Comparison of ENCODE assay signal across 27 mouse cellular contexts in genomic region chr9:114885564-114885963, GRCm38 (mm10). TPM values are rescaled to one million over a fixed set of nuclear protein-coding genes. Genes with fewer than 3 reads are reported as not detected.
A peak's percentile ranks its signal among the peaks of the same experiment; 100 is the strongest.
DNase-seq lines count a peak whose midpoint lies in the region; ATAC-seq and TF ChIP-seq lines count a peak whose summit lies in the region.
"Had no signal": no experiment of that assay in that cellular context is flagged by ENCODE, and none has a peak within 500 bp of the region (broad histone marks: within the 10 kb centered on the region; RNA-seq: fewer than 3 reads in every experiment).

No protein-coding gene starts in this region.

- no peak overlapping the region for H3K4me3 ChIP-seq in lung, embryonic 14.5 days (ENCODE audit: low read depth, low read length)
- no peak overlapping the region for H3K4me3 ChIP-seq in MEL (ENCODE audit: control insufficient read depth in 1 of 2, insufficient read depth in 1 of 2, low read depth in 2 of 2, low read length in 2 of 2)
- no peak overlapping the region for H3K4me3 ChIP-seq in embryonic facial prominence, embryonic 13.5 days
- no peak overlapping the region for H3K4me3 ChIP-seq in stomach, embryonic 16.5 days (replicated peaks; ENCODE audit: low read length)
- H3K4me3 ChIP-seq: forebrain, embryonic 12.5 days; heart, embryonic 10.5 days; heart, embryonic 15.5 days; megakaryocyte, embryonic 14.5 days; midbrain, embryonic 13.5 days had no signal

- TF ChIP-seq POLR2A in MEL (IDR thresholded peaks at IDR 0.05; ENCODE audit: control insufficient read depth in 1 of 2, insufficient read depth in 1 of 2, low read depth in 1 of 2, low read length in 2 of 2, poor library complexity in 1 of 2), result no peak

- no peak for TF ChIP-seq CTCF in lung, embryonic 14.5 days (IDR thresholded peaks at IDR 0.05; ENCODE audit: low read depth)
- no peak for TF ChIP-seq CTCF in MEL (IDR thresholded peaks at IDR 0.05 in 2 of 3, conservative IDR thresholded peaks at IDR 0.05 in 1 of 3; ENCODE audit: control insufficient read depth in 1 of 3, insufficient read depth in 1 of 3, low read depth in 2 of 3, low read length in 3 of 3, poor library complexity in 1 of 3, severe bottlenecking in 1 of 3)

- 61% methylated on average over 4 of the region's 4 CpGs for WGBS in lung, embryonic 14.5 days
- WGBS in embryonic facial prominence, embryonic 13.5 days, result 69% methylated on average over 4 of the region's 4 CpGs
- WGBS in stomach, embryonic 16.5 days, result 64% methylated on average over 4 of the region's 4 CpGs

- peak overlapping the region; percentile 19; the same call in 1 of the 2 replicates for H3K27ac ChIP-seq in lung, embryonic 14.5 days (ENCODE audit: low read depth)
- no peak overlapping the region for H3K27ac ChIP-seq in MEL (ENCODE audit: control insufficient read depth, low read depth, low read length)
- 0 out of 2 replicates have a peak overlapping the region, but pooled peaks have one; percentile 66 for H3K27ac ChIP-seq in embryonic facial prominence, embryonic 13.5 days
- H3K27ac ChIP-seq in stomach, embryonic 16.5 days (ENCODE audit: low read length), result peak overlapping the region; percentile 78
- H3K27ac ChIP-seq: forebrain, embryonic 12.5 days; heart, embryonic 10.5 days; heart, embryonic 15.5 days; kidney, postnatal 0 days; liver, embryonic 14.5 days; midbrain, embryonic 13.5 days had no signal

- no peaks in the 10 kb centered on the region for H3K36me3 ChIP-seq in lung, embryonic 14.5 days (ENCODE audit: insufficient read depth)
- H3K36me3 ChIP-seq in MEL (ENCODE audit: control insufficient read depth in 1 of 2, insufficient read depth in 2 of 2, low read length in 2 of 2), result no peaks in the 10 kb centered on the region
- H3K36me3 ChIP-seq in embryonic facial prominence, embryonic 13.5 days, result no peaks in the 10 kb centered on the region
- H3K36me3 ChIP-seq in stomach, embryonic 16.5 days (ENCODE audit: control insufficient read depth, insufficient read depth, low read length), result no peaks in the 10 kb centered on the region
- H3K36me3 ChIP-seq: forebrain, embryonic 12.5 days; heart, embryonic 10.5 days; heart, embryonic 15.5 days; midbrain, embryonic 13.5 days had no signal

- no peaks in the 10 kb centered on the region for H3K4me1 ChIP-seq in lung, embryonic 14.5 days (ENCODE audit: insufficient read depth)
- no peaks in the 10 kb centered on the region for H3K4me1 ChIP-seq in MEL (ENCODE audit: control insufficient read depth in 1 of 2, insufficient read depth in 2 of 2, low read length in 2 of 2)
- H3K4me1 ChIP-seq in embryonic facial prominence, embryonic 13.5 days, result peaks cover 5% of the 10 kb centered on the region; the same call in 1 of the 2 replicates
- H3K4me1 ChIP-seq in stomach, embryonic 16.5 days (ENCODE audit: control insufficient read depth, insufficient read depth, low read length), result no peaks in the 10 kb centered on the region
- H3K4me1 ChIP-seq: forebrain, embryonic 12.5 days; heart, embryonic 10.5 days; heart, embryonic 15.5 days; megakaryocyte, embryonic 14.5 days; midbrain, embryonic 13.5 days had no signal

- H3K79me2 ChIP-seq in MEL (ENCODE audit: control insufficient read depth, insufficient read depth, low read length, poor library complexity), result no peaks in the 10 kb centered on the region

- H3K27me3 ChIP-seq in lung, embryonic 14.5 days (ENCODE audit: insufficient read depth, low read length), result no peaks in the 10 kb centered on the region
- no peaks in the 10 kb centered on the region for H3K27me3 ChIP-seq in MEL (ENCODE audit: control insufficient read depth in 1 of 2, insufficient read depth in 2 of 2, low read length in 2 of 2)
- no peaks in the 10 kb centered on the region for H3K27me3 ChIP-seq in embryonic facial prominence, embryonic 13.5 days
- no peaks in the 10 kb centered on the region for H3K27me3 ChIP-seq in stomach, embryonic 16.5 days (ENCODE audit: control insufficient read depth, insufficient read depth, low read length)
- H3K27me3 ChIP-seq: forebrain, embryonic 12.5 days; heart, embryonic 15.5 days; midbrain, embryonic 13.5 days had no signal

- H3K9ac ChIP-seq in lung, embryonic 14.5 days, result no peak overlapping the region
- H3K9ac ChIP-seq in MEL (ENCODE audit: control insufficient read depth, low read depth, low read length, poor library complexity, severe bottlenecking), result no peak overlapping the region
- H3K9ac ChIP-seq in embryonic facial prominence, embryonic 13.5 days, result no peak overlapping the region
- no peak overlapping the region for H3K9ac ChIP-seq in stomach, embryonic 16.5 days (ENCODE audit: low read length)
- H3K9ac ChIP-seq: forebrain, embryonic 12.5 days; forebrain, postnatal 0 days; heart, embryonic 15.5 days; liver, embryonic 14.5 days; midbrain, embryonic 13.5 days had no signal

- ATAC-seq in lung, embryonic 14.5 days (ENCODE audit: insufficient read depth), result peak; percentile 56; the same call in 1 of the 2 replicates
- ATAC-seq in embryonic facial prominence, embryonic 13.5 days (ENCODE audit: insufficient number of reproducible peaks, insufficient read depth, low FRiP score, low TSS enrichment, low read depth), result peak; percentile 32; the same call in 1 of the 2 replicates
- no peak for ATAC-seq in stomach, embryonic 16.5 days (ENCODE audit: insufficient read depth, low FRiP score)
- ATAC-seq: CD4-positive, CD25-positive, alpha-beta regulatory T cell, adult 4 months; forebrain, postnatal 0 days; hindbrain, embryonic 16.5 days; midbrain, embryonic 13.5 days had no signal

- no peak overlapping the region for H3K4me2 ChIP-seq in lung, embryonic 14.5 days
- no peak overlapping the region for H3K4me2 ChIP-seq in embryonic facial prominence, embryonic 13.5 days
- H3K4me2 ChIP-seq in stomach, embryonic 16.5 days (ENCODE audit: low read depth, low read length), result no peak overlapping the region
- H3K4me2 ChIP-seq: forebrain, embryonic 12.5 days; heart, embryonic 15.5 days; midbrain, embryonic 13.5 days had no signal

- DNase-seq in lung, embryonic 14.5 days, result no peak
- DNase-seq in lung, postnatal 10 days, result no peak
- no peak for DNase-seq in MEL (ENCODE audit: low read depth, low spot score)
- DNase-seq in thymus, postnatal 4 days, result no peak
- no peak for DNase-seq in adrenal gland, postnatal 4 days (ENCODE audit: low spot score in 2 of 2)
- DNase-seq: adrenal gland, postnatal 36 days; cerebellum, adult 2 months; cerebellum, postnatal 14 days; forebrain, postnatal 0 days; gastrocnemius, postnatal 25 days; heart, adult 11 months; kidney, adult 8-10 months; kidney, postnatal 4 days; liver; thymus, postnatal 36 days had no signal

- TF ChIP-seq RAD21 in MEL (IDR thresholded peaks at IDR 0.05; ENCODE audit: low read depth, low read length), result no peak

- no peak for TF ChIP-seq EP300 in MEL (IDR thresholded peaks at IDR 0.05; ENCODE audit: low read depth in 1 of 2, low read length in 2 of 2)

- no peaks in the 10 kb centered on the region for H3K9me3 ChIP-seq in lung, embryonic 14.5 days (ENCODE audit: low read depth, low read length)
- H3K9me3 ChIP-seq in MEL (replicated peaks; ENCODE audit: insufficient read depth, low read length), result no peaks in the 10 kb centered on the region
- H3K9me3 ChIP-seq in embryonic facial prominence, embryonic 13.5 days, result no peaks in the 10 kb centered on the region
- peaks cover 4% of the 10 kb centered on the region; the same call in 1 of the 2 replicates for H3K9me3 ChIP-seq in stomach, embryonic 16.5 days (replicated peaks; ENCODE audit: control insufficient read depth, low read length)
- H3K9me3 ChIP-seq: forebrain, embryonic 12.5 days; heart, embryonic 10.5 days; heart, embryonic 15.5 days; midbrain, embryonic 13.5 days had no signal

TF ChIP-seq in MEL, 35 proteins besides CTCF, POLR2A, EP300 and RAD21:
- no peak for TF ChIP-seq TBP (IDR thresholded peaks at IDR 0.05; ENCODE audit: low read depth, low read length)
- 0 out of 2 replicates have a peak, but pooled peaks have one; percentile 32 for TF ChIP-seq POLR2AphosphoS5 (IDR thresholded peaks at IDR 0.05; ENCODE audit: borderline replicate concordance, low read depth, low read length)
- TF ChIP-seq GABPA (IDR thresholded peaks at IDR 0.05; ENCODE audit: low read depth, low read length), result no peak

RNA-seq across cellular contexts. Expression of gene Cmtm8, which starts 41.6 kb away (rescaled TPM):
- 75.4 and 81.5 TPM in 2 replicates for polyA plus RNA-seq in lung, embryonic 14.5 days (2014; fragmentation: Nextera tagmentation; extraction: Ambion mirVana)
- 1.9 and 2.3 TPM in 2 replicates for total RNA-seq in MEL (2012; rRNA removed)
- polyA plus RNA-seq in MEL (2012; ENCODE audit: insufficient read depth in 1 of 2, insufficient read length in 2 of 2, low read depth in 1 of 2, low replicate concordance in 2 of 2, missing spikeins in 1 of 2), result 1 to 10 TPM in 1 of 2 experiments, not detected in 1; 7.9 TPM
- 13.2 and 19.2 TPM in 2 replicates for polyA plus RNA-seq in embryonic facial prominence, embryonic 13.5 days (2015; fragmentation: Nextera tagmentation; extraction: Ambion mirVana)
- polyA plus RNA-seq in stomach, embryonic 16.5 days (2015; fragmentation: Nextera tagmentation; extraction: Ambion mirVana), result 59.5 and 65.6 TPM in 2 replicates
- total RNA-seq in adrenal gland, postnatal 4 days (2021), result 10 to 100 TPM; 11.5 to 12.9 TPM
- total RNA-seq: monocyte, adult 5-6 weeks had no signal
- polyA plus RNA-seq: CD4-positive, CD25-positive, alpha-beta regulatory T cell, adult 4 months had no signal

RNA-seq across cellular contexts. Expression of gene Gpd1l, which starts 48.2 kb away (rescaled TPM):
- 13.0 and 13.9 TPM in 2 replicates for polyA plus RNA-seq in lung, embryonic 14.5 days (2014; fragmentation: Nextera tagmentation; extraction: Ambion mirVana)
- total RNA-seq in MEL (2012; rRNA removed), result not detected in 2 replicates
- polyA plus RNA-seq in MEL (2012; ENCODE audit: insufficient read depth in 1 of 2, insufficient read length in 2 of 2, low read depth in 1 of 2, low replicate concordance in 2 of 2, missing spikeins in 1 of 2), result not detected
- 10.6 and 10.8 TPM in 2 replicates for polyA plus RNA-seq in embryonic facial prominence, embryonic 13.5 days (2015; fragmentation: Nextera tagmentation; extraction: Ambion mirVana)
- 18.7 and 20.2 TPM in 2 replicates for polyA plus RNA-seq in stomach, embryonic 16.5 days (2015; fragmentation: Nextera tagmentation; extraction: Ambion mirVana)
- 10 to 100 TPM; 27.1 to 32.9 TPM for total RNA-seq in adrenal gland, postnatal 4 days (2021)

Comparison
In these comparisons a context has a peak if more than half of its experiments do, and no peak if none do; other contexts are left out.
1. RNA of gene Gpd1l, which starts 48.2 kb away (polyA plus RNA-seq): 18.7 to 20.2 TPM in stomach, embryonic 16.5 days, 13.0 to 13.9 TPM in lung, embryonic 14.5 days and 10.6 to 10.8 TPM in embryonic facial prominence, embryonic 13.5 days; not detected in MEL; every median in the first group is over 10 times any median in the second.